Mouse (Mus musculus): ENCODE data around the gene Crmp1. TPM values are rescaled to one million over a fixed set of nuclear protein-coding genes. Genes with fewer than 3 reads are reported as not detected.

Crmp1 gene
- polyA plus RNA-seq, 1 experiment from 2014 or later = 11.4 TPM

GRCm38 (mm10) chr5:37256823-37257222 lies 15.1 kb downstream of the Crmp1 start:
- H3K4me2 ChIP-seq (replicated peaks; ENCODE audit: low read depth) = no peak overlapping the region
- H3K9me3 ChIP-seq (ENCODE audit: control insufficient read depth) = no peaks in the 10 kb centered on the region
- no peak for ATAC-seq
- H3K4me1 ChIP-seq (replicated peaks; ENCODE audit: control insufficient read depth, insufficient read depth, low read length) = no peaks in the 10 kb centered on the region
- H3K27me3 ChIP-seq (replicated peaks; ENCODE audit: control insufficient read depth, insufficient read depth, low read length) = no peaks in the 10 kb centered on the region
- no peak overlapping the region for H3K4me3 ChIP-seq (ENCODE audit: low read depth, low read length)
- 64% methylated on average over 7 of the region's 7 CpGs for WGBS
- no peak for TF ChIP-seq CTCF (IDR thresholded peaks at IDR 0.05; ENCODE audit: low read depth)
- no peak overlapping the region for H3K27ac ChIP-seq (ENCODE audit: low read depth, low read length)
- no peak overlapping the region for H3K9ac ChIP-seq (ENCODE audit: low read depth, low read length)
- H3K36me3 ChIP-seq (ENCODE audit: control insufficient read depth, insufficient read depth) = no peaks in the 10 kb centered on the region

- 55% methylated on average over 5 of the region's 5 CpGs for WGBS
- H3K9me3 ChIP-seq (ENCODE audit: control insufficient read depth) = no peaks in the 10 kb centered on the region
- H3K27me3 ChIP-seq (replicated peaks; ENCODE audit: control insufficient read depth, insufficient read depth, low read length) = no peaks in the 10 kb centered on the region
- no peak overlapping the region for H3K9ac ChIP-seq (ENCODE audit: low read depth, low read length)
- no peak overlapping the region for H3K4me2 ChIP-seq (replicated peaks; ENCODE audit: low read depth)
- H3K27ac ChIP-seq (ENCODE audit: low read depth, low read length) = no peak overlapping the region
- H3K4me1 ChIP-seq (replicated peaks; ENCODE audit: control insufficient read depth, insufficient read depth, low read length) = no peaks in the 10 kb centered on the region
- TF ChIP-seq CTCF (IDR thresholded peaks at IDR 0.05; ENCODE audit: low read depth) = no peak
- no peak overlapping the region for H3K4me3 ChIP-seq (ENCODE audit: low read depth, low read length)
- no peak for ATAC-seq
- H3K36me3 ChIP-seq (ENCODE audit: control insufficient read depth, insufficient read depth) = no peaks in the 10 kb centered on the region
These were observed 15.5 kb downstream of the Crmp1 start for GRCm38 (mm10) chr5:37257243-37257642.

- 64% methylated on average over 5 of the region's 5 CpGs for WGBS
- no peak overlapping the region for H3K27ac ChIP-seq (ENCODE audit: low read depth, low read length)
- no peak overlapping the region for H3K4me2 ChIP-seq (replicated peaks; ENCODE audit: low read depth)
- H3K36me3 ChIP-seq (ENCODE audit: control insufficient read depth, insufficient read depth) = no peaks in the 10 kb centered on the region
- no peaks in the 10 kb centered on the region for H3K9me3 ChIP-seq (ENCODE audit: control insufficient read depth)
- H3K27me3 ChIP-seq (replicated peaks; ENCODE audit: control insufficient read depth, insufficient read depth, low read length) = no peaks in the 10 kb centered on the region
- no peak for TF ChIP-seq CTCF (IDR thresholded peaks at IDR 0.05; ENCODE audit: low read depth)
- no peak for ATAC-seq
- H3K4me1 ChIP-seq (replicated peaks; ENCODE audit: control insufficient read depth, insufficient read depth, low read length) = no peaks in the 10 kb centered on the region
- no peak overlapping the region for H3K4me3 ChIP-seq (ENCODE audit: low read depth, low read length)
- H3K9ac ChIP-seq (ENCODE audit: low read depth, low read length) = no peak overlapping the region
These were observed 20.0 kb downstream of the Crmp1 start for GRCm38 (mm10) chr5:37261734-37262133.

- H3K4me3 ChIP-seq (ENCODE audit: low read depth, low read length) = no peak overlapping the region
- H3K36me3 ChIP-seq (ENCODE audit: control insufficient read depth, insufficient read depth) = no peaks in the 10 kb centered on the region
- no peaks in the 10 kb centered on the region for H3K27me3 ChIP-seq (replicated peaks; ENCODE audit: control insufficient read depth, insufficient read depth, low read length)
- no peak for ATAC-seq
- WGBS = 74% methylated on average over 6 of the region's 6 CpGs
- no peak overlapping the region for H3K4me2 ChIP-seq (replicated peaks; ENCODE audit: low read depth)
- no peaks in the 10 kb centered on the region for H3K4me1 ChIP-seq (replicated peaks; ENCODE audit: control insufficient read depth, insufficient read depth, low read length)
- no peak overlapping the region for H3K9ac ChIP-seq (ENCODE audit: low read depth, low read length)
- no peak for TF ChIP-seq CTCF (IDR thresholded peaks at IDR 0.05; ENCODE audit: low read depth)
- no peaks in the 10 kb centered on the region for H3K9me3 ChIP-seq (ENCODE audit: control insufficient read depth)
- H3K27ac ChIP-seq (ENCODE audit: low read depth, low read length) = no peak overlapping the region
These were observed 22.1 kb downstream of the Crmp1 start for GRCm38 (mm10) chr5:37263816-37264215.

- no peak overlapping the region for H3K9ac ChIP-seq (ENCODE audit: low read depth, low read length)
- no peaks in the 10 kb centered on the region for H3K36me3 ChIP-seq (ENCODE audit: control insufficient read depth, insufficient read depth)
- H3K27ac ChIP-seq (ENCODE audit: low read depth, low read length) = no peak overlapping the region
- no peak for TF ChIP-seq CTCF (IDR thresholded peaks at IDR 0.05; ENCODE audit: low read depth)
- no peaks in the 10 kb centered on the region for H3K27me3 ChIP-seq (replicated peaks; ENCODE audit: control insufficient read depth, insufficient read depth, low read length)
- no peaks in the 10 kb centered on the region for H3K4me1 ChIP-seq (replicated peaks; ENCODE audit: control insufficient read depth, insufficient read depth, low read length)
- H3K4me3 ChIP-seq (ENCODE audit: low read depth, low read length) = no peak overlapping the region
- H3K4me2 ChIP-seq (replicated peaks; ENCODE audit: low read depth) = no peak overlapping the region
- no peaks in the 10 kb centered on the region for H3K9me3 ChIP-seq (ENCODE audit: control insufficient read depth)
- WGBS = 89% methylated on average over 11 of the region's 11 CpGs
- no peak for ATAC-seq
These were observed 39.3 kb downstream of the Crmp1 start for GRCm38 (mm10) chr5:37281021-37281420.

GRCm38 (mm10) chr5:37288374-37288773 lies 46.6 kb downstream of the Crmp1 start:
- ATAC-seq = no peak
- Histone ChIP-seq H3K9me3 (ENCODE audit: control insufficient read depth) (no peaks in the 10 kb centered on the region), H3K4me1 (replicated peaks; ENCODE audit: control insufficient read depth, insufficient read depth, low read length) (no peaks in the 10 kb centered on the region), H3K36me3 (ENCODE audit: control insufficient read depth, insufficient read depth) (no peaks in the 10 kb centered on the region), H3K27me3 (replicated peaks; ENCODE audit: control insufficient read depth, insufficient read depth, low read length) (no peaks in the 10 kb centered on the region), H3K4me3 (ENCODE audit: low read depth, low read length) (no peak overlapping the region), H3K9ac (ENCODE audit: low read depth, low read length) (no peak overlapping the region), H3K4me2 (replicated peaks; ENCODE audit: low read depth) (no peak overlapping the region), H3K27ac (ENCODE audit: low read depth, low read length) (no peak overlapping the region)
- 61% methylated on average over 3 of the region's 3 CpGs for WGBS
- TF ChIP-seq CTCF (IDR thresholded peaks at IDR 0.05; ENCODE audit: low read depth) = peak; percentile 79

GRCm38 (mm10) chr5:37289236-37289635 lies 47.5 kb downstream of the Crmp1 start:
- no peak overlapping the region for H3K4me2 ChIP-seq (replicated peaks; ENCODE audit: low read depth)
- no peaks in the 10 kb centered on the region for H3K27me3 ChIP-seq (replicated peaks; ENCODE audit: control insufficient read depth, insufficient read depth, low read length)
- H3K36me3 ChIP-seq (ENCODE audit: control insufficient read depth, insufficient read depth) = no peaks in the 10 kb centered on the region
- no peak overlapping the region for H3K9ac ChIP-seq (ENCODE audit: low read depth, low read length)
- WGBS = 18% methylated on average over 3 of the region's 3 CpGs
- H3K4me3 ChIP-seq (ENCODE audit: low read depth, low read length) = no peak overlapping the region
- no peaks in the 10 kb centered on the region for H3K4me1 ChIP-seq (replicated peaks; ENCODE audit: control insufficient read depth, insufficient read depth, low read length)
- TF ChIP-seq CTCF (IDR thresholded peaks at IDR 0.05; ENCODE audit: low read depth) = peak; percentile 81
- ATAC-seq = no peak
- H3K27ac ChIP-seq (ENCODE audit: low read depth, low read length) = no peak overlapping the region
- no peaks in the 10 kb centered on the region for H3K9me3 ChIP-seq (ENCODE audit: control insufficient read depth)

Measured in intestine, postnatal 0 days (tissue).